Mouse (Mus musculus): ENCODE results near the gene Dock10. TPM values are rescaled to one million over a fixed set of nuclear protein-coding genes. Genes with fewer than 3 reads are reported as not detected.
A peak's percentile ranks its signal among the peaks of the same experiment; 100 is the strongest.

Dock10 gene
- total and polyA plus RNA-seq, 2 experiments: 1.0 to 6.8 TPM

DNA sequence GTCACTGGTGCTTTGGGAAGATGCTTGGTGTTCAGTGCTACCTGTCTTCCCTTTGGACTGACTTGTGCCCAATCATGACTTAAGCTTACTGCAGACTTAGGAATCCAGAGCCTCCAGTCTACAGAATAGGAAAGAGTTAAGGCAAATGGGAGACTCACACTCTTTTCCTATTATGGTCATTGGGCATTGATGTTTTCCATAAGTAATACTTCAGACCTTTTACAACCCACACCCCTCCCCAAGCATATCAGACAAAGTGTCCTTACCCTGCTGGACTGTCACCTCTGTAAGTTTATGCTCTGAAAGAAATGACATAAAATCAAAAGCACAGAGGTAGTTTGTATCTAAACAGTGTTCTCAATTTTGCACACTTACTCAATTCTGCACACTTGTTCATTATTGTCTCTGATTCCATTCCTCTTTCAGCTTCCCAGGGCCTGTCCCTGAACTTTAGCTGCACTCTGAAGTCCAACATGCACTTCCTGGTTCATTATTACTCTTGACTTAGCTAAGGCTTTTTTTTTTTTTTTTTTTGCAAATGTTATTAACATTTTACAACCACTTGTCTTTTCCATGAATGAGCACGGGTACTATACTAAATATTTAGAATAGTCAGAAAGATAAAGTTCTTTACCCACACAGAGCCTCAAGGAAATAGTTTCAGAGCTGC lies 82.2 kb downstream of the Dock10 start:
- no peak for TF ChIP-seq POLR2A (IDR thresholded peaks at IDR 0.05; ENCODE audit: extremely low read depth, insufficient read depth, low read length)
- TF ChIP-seq CTCF (IDR thresholded peaks at IDR 0.05; ENCODE audit: low read depth, low read length): no peak

DNA sequence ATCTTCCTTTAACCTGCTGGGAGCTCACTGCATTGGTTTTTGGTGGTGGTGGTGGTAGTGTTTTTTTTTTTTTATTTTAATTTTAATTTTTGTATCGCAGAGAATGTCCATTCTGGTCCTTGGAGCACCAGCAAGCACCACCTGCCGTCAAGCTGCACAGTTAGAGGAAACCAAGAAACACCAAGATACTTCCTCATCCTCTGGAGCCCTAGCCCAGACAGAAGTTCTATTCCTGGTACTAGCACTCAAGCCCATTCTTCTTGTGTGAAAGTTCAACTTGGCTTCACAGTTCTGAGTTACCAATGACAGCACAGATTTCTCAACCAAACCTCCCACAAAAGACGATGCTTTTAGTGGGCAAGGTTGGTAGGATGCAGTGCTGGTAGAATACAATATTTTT lies 86.6 kb downstream of the Dock10 start:
- 74% methylated on average over 3 of the region's 3 CpGs for WGBS
- H3K27me3 ChIP-seq (ENCODE audit: control insufficient read depth, insufficient read depth, low read length): no peaks in the 10 kb centered on the region
- no peaks in the 10 kb centered on the region for H3K4me1 ChIP-seq (ENCODE audit: control insufficient read depth, insufficient read depth, low read length)
- TF ChIP-seq CTCF (IDR thresholded peaks at IDR 0.05; ENCODE audit: low read depth, low read length) (no peak), POLR2A (IDR thresholded peaks at IDR 0.05; ENCODE audit: extremely low read depth, insufficient read depth, low read length) (no peak)
- DNase-seq (ENCODE audit: extremely low read depth, low read depth, low spot score): no peak
- no peaks in the 10 kb centered on the region for H3K79me2 ChIP-seq (ENCODE audit: control insufficient read depth, insufficient read depth, low read length)
- H3K27ac ChIP-seq (replicated peaks; ENCODE audit: insufficient read depth, low read depth, low read length): no peak overlapping the region
- no peak overlapping the region for H3K4me3 ChIP-seq (ENCODE audit: insufficient read depth, low read depth, low read length)
- no peak overlapping the region for H3K9ac ChIP-seq (ENCODE audit: low read depth, low read length)
- no peaks in the 10 kb centered on the region for H3K36me3 ChIP-seq (ENCODE audit: control insufficient read depth, insufficient read depth, low read length)

More for the DNA sequence above, 82.2 kb downstream of the Dock10 start:
- Histone ChIP-seq H3K9ac (ENCODE audit: low read depth, low read length) (no peak overlapping the region), H3K36me3 (ENCODE audit: control insufficient read depth, insufficient read depth, low read length) (no peaks in the 10 kb centered on the region), H3K27me3 (ENCODE audit: control insufficient read depth, insufficient read depth, low read length) (no peaks in the 10 kb centered on the region), H3K79me2 (ENCODE audit: control insufficient read depth, insufficient read depth, low read length) (no peaks in the 10 kb centered on the region), H3K4me3 (ENCODE audit: insufficient read depth, low read depth, low read length) (no peak overlapping the region), H3K4me1 (ENCODE audit: control insufficient read depth, insufficient read depth, low read length) (no peaks in the 10 kb centered on the region), H3K27ac (replicated peaks; ENCODE audit: insufficient read depth, low read depth, low read length) (no peak overlapping the region)
- DNase-seq (ENCODE audit: extremely low read depth, low read depth, low spot score): no peak
- 59% methylated on average over 1 of the region's 1 CpGs for WGBS

DNA sequence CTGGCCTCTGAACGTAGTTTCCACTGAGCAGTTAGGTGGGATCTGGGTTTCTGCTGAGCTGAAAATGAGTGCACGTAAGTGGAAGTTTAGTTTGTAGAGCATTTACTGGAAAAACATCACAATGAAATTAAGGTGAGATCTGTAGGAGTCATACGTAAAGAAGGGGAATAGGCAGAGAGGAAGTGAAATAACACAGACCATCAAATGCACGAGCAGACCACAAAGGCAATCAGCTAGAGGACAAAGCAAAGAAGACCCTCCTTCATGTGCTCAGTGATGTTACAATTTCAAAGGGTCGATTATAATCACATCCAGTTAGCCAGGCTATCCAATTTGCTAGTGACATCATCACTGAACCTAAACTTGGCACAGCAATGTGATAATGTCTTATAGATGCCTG lies 87.3 kb downstream of the Dock10 start:
- no peaks in the 10 kb centered on the region for H3K79me2 ChIP-seq (ENCODE audit: control insufficient read depth, insufficient read depth, low read length)
- H3K27me3 ChIP-seq (ENCODE audit: control insufficient read depth, insufficient read depth, low read length): no peaks in the 10 kb centered on the region
- DNase-seq (ENCODE audit: extremely low read depth, low read depth, low spot score): no peak
- no peak overlapping the region for H3K9ac ChIP-seq (ENCODE audit: low read depth, low read length)
- H3K36me3 ChIP-seq (ENCODE audit: control insufficient read depth, insufficient read depth, low read length): no peaks in the 10 kb centered on the region
- H3K4me1 ChIP-seq (ENCODE audit: control insufficient read depth, insufficient read depth, low read length): no peaks in the 10 kb centered on the region
- WGBS: 70% methylated on average over 5 of the region's 5 CpGs
- H3K27ac ChIP-seq (replicated peaks; ENCODE audit: insufficient read depth, low read depth, low read length): no peak overlapping the region
- H3K4me3 ChIP-seq (ENCODE audit: insufficient read depth, low read depth, low read length): no peak overlapping the region
- TF ChIP-seq CTCF (IDR thresholded peaks at IDR 0.05; ENCODE audit: low read depth, low read length): no peak
- TF ChIP-seq POLR2A (IDR thresholded peaks at IDR 0.05; ENCODE audit: extremely low read depth, insufficient read depth, low read length): no peak

DNA sequence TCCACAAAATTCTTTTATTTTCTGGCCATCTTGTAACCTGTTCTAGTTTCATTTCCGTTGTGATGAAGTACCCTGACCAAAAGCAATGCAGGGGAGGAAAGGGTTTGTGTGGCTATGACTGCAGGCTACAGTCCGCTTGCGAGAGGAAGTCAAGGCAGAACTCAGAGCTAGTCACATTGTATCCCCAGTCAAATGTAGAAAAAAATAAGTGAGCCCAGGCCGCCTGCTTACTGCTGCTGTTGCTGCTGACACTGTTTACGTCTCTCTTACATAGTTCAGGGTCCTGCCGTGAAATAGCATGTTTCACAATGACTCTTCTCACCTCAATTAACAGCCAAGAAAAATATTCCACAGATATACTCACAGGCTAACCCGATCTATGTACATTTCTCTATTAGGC lies 87.9 kb downstream of the Dock10 start:
- H3K27ac ChIP-seq (replicated peaks; ENCODE audit: insufficient read depth, low read depth, low read length): no peak overlapping the region
- TF ChIP-seq CTCF (IDR thresholded peaks at IDR 0.05; ENCODE audit: low read depth, low read length): no peak
- no peak for TF ChIP-seq POLR2A (IDR thresholded peaks at IDR 0.05; ENCODE audit: extremely low read depth, insufficient read depth, low read length)
- WGBS: 66% methylated on average over 7 of the region's 7 CpGs
- no peaks in the 10 kb centered on the region for H3K4me1 ChIP-seq (ENCODE audit: control insufficient read depth, insufficient read depth, low read length)
- no peaks in the 10 kb centered on the region for H3K27me3 ChIP-seq (ENCODE audit: control insufficient read depth, insufficient read depth, low read length)
- H3K79me2 ChIP-seq (ENCODE audit: control insufficient read depth, insufficient read depth, low read length): no peaks in the 10 kb centered on the region
- no peak overlapping the region for H3K4me3 ChIP-seq (ENCODE audit: insufficient read depth, low read depth, low read length)
- H3K9ac ChIP-seq (ENCODE audit: low read depth, low read length): no peak overlapping the region
- no peaks in the 10 kb centered on the region for H3K36me3 ChIP-seq (ENCODE audit: control insufficient read depth, insufficient read depth, low read length)
- DNase-seq (ENCODE audit: extremely low read depth, low read depth, low spot score): no peak

DNA sequence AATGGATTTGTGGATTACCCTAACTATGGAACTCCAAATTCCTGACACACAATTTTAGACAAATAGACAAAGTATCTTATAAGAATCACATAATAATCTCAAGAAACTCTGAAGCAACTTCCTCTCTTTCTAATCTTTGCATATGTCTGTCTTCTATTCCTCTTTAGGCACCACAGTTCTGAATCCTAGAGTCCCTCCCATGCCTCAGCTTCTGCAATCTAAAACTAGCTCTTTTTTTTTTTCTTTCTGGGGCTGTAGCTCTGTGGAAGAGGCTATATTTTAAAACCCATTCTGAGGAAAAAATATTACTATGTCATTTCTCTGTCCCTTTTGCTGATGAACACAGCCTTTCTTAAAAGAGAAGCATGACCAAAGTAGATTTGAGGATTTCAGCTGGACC lies 92.6 kb downstream of the Dock10 start:
- Histone ChIP-seq H3K4me3 (ENCODE audit: insufficient read depth, low read depth, low read length) (no peak overlapping the region), H3K4me1 (ENCODE audit: control insufficient read depth, insufficient read depth, low read length) (no peaks in the 10 kb centered on the region), H3K9ac (ENCODE audit: low read depth, low read length) (no peak overlapping the region), H3K36me3 (ENCODE audit: control insufficient read depth, insufficient read depth, low read length) (no peaks in the 10 kb centered on the region), H3K27ac (replicated peaks; ENCODE audit: insufficient read depth, low read depth, low read length) (no peak overlapping the region), H3K27me3 (ENCODE audit: control insufficient read depth, insufficient read depth, low read length) (no peaks in the 10 kb centered on the region), H3K79me2 (ENCODE audit: control insufficient read depth, insufficient read depth, low read length) (no peaks in the 10 kb centered on the region)
- TF ChIP-seq CTCF (IDR thresholded peaks at IDR 0.05; ENCODE audit: low read depth, low read length): no peak
- TF ChIP-seq POLR2A (IDR thresholded peaks at IDR 0.05; ENCODE audit: extremely low read depth, insufficient read depth, low read length): no peak
- DNase-seq (ENCODE audit: extremely low read depth, low read depth, low spot score): peak; percentile 25

DNA sequence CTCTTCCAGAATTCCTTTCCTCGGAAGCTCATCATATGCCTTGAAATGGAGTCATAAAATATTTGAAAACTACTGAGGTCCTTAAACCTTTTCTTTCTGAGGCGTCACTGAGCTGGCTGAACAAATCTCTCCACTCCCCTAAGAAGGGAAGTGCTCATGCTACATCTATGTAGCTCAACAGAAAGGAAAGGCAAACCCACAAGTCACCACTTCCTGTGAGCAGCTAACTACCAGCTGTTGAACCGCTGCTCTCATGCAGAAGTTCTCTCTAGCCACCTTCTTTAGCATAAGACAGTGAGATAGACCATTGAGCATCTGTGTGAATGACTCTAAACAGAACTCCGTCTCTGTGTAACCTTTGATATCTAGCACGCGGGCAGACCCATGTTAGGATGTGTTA lies 93.2 kb downstream of the Dock10 start:
- no peak overlapping the region for H3K9ac ChIP-seq (ENCODE audit: low read depth, low read length)
- 0 out of 2 replicates have a peak overlapping the region, but pooled peaks have one; percentile 16 for H3K27ac ChIP-seq (replicated peaks; ENCODE audit: insufficient read depth, low read depth, low read length)
- H3K4me3 ChIP-seq (ENCODE audit: insufficient read depth, low read depth, low read length): peak overlapping the region; percentile 44
- peak; percentile 44 for DNase-seq (ENCODE audit: extremely low read depth, low read depth, low spot score)
- H3K27me3 ChIP-seq (ENCODE audit: control insufficient read depth, insufficient read depth, low read length): no peaks in the 10 kb centered on the region
- 81% methylated on average over 6 of the region's 6 CpGs for WGBS
- no peaks in the 10 kb centered on the region for H3K79me2 ChIP-seq (ENCODE audit: control insufficient read depth, insufficient read depth, low read length)
- no peaks in the 10 kb centered on the region for H3K36me3 ChIP-seq (ENCODE audit: control insufficient read depth, insufficient read depth, low read length)
- H3K4me1 ChIP-seq (ENCODE audit: control insufficient read depth, insufficient read depth, low read length): no peaks in the 10 kb centered on the region
- TF ChIP-seq POLR2A (IDR thresholded peaks at IDR 0.05; ENCODE audit: extremely low read depth, insufficient read depth, low read length) (no peak), CTCF (IDR thresholded peaks at IDR 0.05; ENCODE audit: low read depth, low read length) (no peak)
